Mouse (Mus musculus): ENCODE measurements around the gene Tmc1.

Tmc1 gene

GRCm38 (mm10) chr19:20953874-20954273 is at the start of gene Tmc1:
Tmc1 (minus strand) TSS chr19:20954202.
- DNase-seq (ENCODE audit: extremely low spot score): no peak

- DNase-seq (ENCODE audit: extremely low spot score): no peak
These were observed 47.5 kb upstream of the Tmc1 start for GRCm38 (mm10) chr19:21001552-21001951.

GRCm38 (mm10) chr19:20979244-20979643 is 25.2 kb upstream of the Tmc1 start:
- DNase-seq (ENCODE audit: extremely low spot score): no peak

GRCm38 (mm10) chr19:20978148-20978547 is 24.1 kb upstream of the Tmc1 start:
- DNase-seq (ENCODE audit: extremely low spot score): no peak

- DNase-seq (ENCODE audit: extremely low spot score): no peak
These were observed 17.9 kb upstream of the Tmc1 start for GRCm38 (mm10) chr19:20971926-20972325.

- no peak for DNase-seq (ENCODE audit: extremely low spot score)
These were observed 813 bp upstream of the Tmc1 start for GRCm38 (mm10) chr19:20954815-20955214.

GRCm38 (mm10) chr19:20944446-20944845 is 9.6 kb downstream of the Tmc1 start:
- no peak for DNase-seq (ENCODE audit: extremely low spot score)

GRCm38 (mm10) chr19:20924282-20924681 is 29.7 kb downstream of the Tmc1 start:
- no peak for DNase-seq (ENCODE audit: extremely low spot score)

GRCm38 (mm10) chr19:20923336-20924211 is 30.4 kb downstream of the Tmc1 start:
- peak; percentile 24 for DNase-seq (ENCODE audit: extremely low spot score)

GRCm38 (mm10) chr19:20918241-20918640 is 35.8 kb downstream of the Tmc1 start:
- no peak for DNase-seq (ENCODE audit: extremely low spot score)

GRCm38 (mm10) chr19:20915151-20915550 is 38.9 kb downstream of the Tmc1 start:
- DNase-seq (ENCODE audit: extremely low spot score): no peak

- no peak for DNase-seq (ENCODE audit: extremely low spot score)
These were observed 43.6 kb downstream of the Tmc1 start for GRCm38 (mm10) chr19:20910356-20910755.

- DNase-seq (ENCODE audit: extremely low spot score): no peak
These were observed 72.8 kb downstream of the Tmc1 start for GRCm38 (mm10) chr19:20881205-20881604.

GRCm38 (mm10) chr19:20875881-20876280 is 78.1 kb downstream of the Tmc1 start:
- no peak for DNase-seq (ENCODE audit: extremely low spot score)

- no peak for DNase-seq (ENCODE audit: extremely low spot score)
These were observed 92.2 kb downstream of the Tmc1 start for GRCm38 (mm10) chr19:20861779-20862178.

- no peak for DNase-seq (ENCODE audit: extremely low spot score)
These were observed 93.7 kb downstream of the Tmc1 start for GRCm38 (mm10) chr19:20860270-20860669.

GRCm38 (mm10) chr19:20857819-20858218 is 96.2 kb downstream of the Tmc1 start:
- no peak for DNase-seq (ENCODE audit: extremely low spot score)

- no peak for DNase-seq (ENCODE audit: extremely low spot score)
These were observed 105.1 kb downstream of the Tmc1 start for GRCm38 (mm10) chr19:20848906-20849305.

GRCm38 (mm10) chr19:20847476-20848073 is 106.4 kb downstream of the Tmc1 start:
- DNase-seq (ENCODE audit: extremely low spot score): no peak

GRCm38 (mm10) chr19:20837422-20837821 is 116.6 kb downstream of the Tmc1 start:
- no peak for DNase-seq (ENCODE audit: extremely low spot score)

GRCm38 (mm10) chr19:20836055-20836845 is 117.8 kb downstream of the Tmc1 start:
- DNase-seq (ENCODE audit: extremely low spot score): no peak

- no peak for DNase-seq (ENCODE audit: extremely low spot score)
These were observed 119.1 kb downstream of the Tmc1 start for GRCm38 (mm10) chr19:20834895-20835294.
